Mouse (Mus musculus) forebrain, postnatal 0 days (tissue): Measurements from ENCODE around the gene Ccdc134. TPM values are rescaled to one million over a fixed set of nuclear protein-coding genes. Genes with fewer than 3 reads are reported as not detected.

ENCODE experiments used
- ATAC-seq: fragments of 200-750 bp; cut with Nextera tagmentation; 2 replicates; pipeline ENCODE4 v1.8.0; 2017; ENCODE audit warnings: mild to moderate bottlenecking, moderate library complexity
- DNase-seq: peaks from one replicate; pipeline ENCODE4 v3.0.0-alpha.2; 2015
- H3K27ac ChIP-seq: fragments of 300-500 bp; sonication (generic); 2 replicates; pipeline ENCODE4 v1.5.1; 2014; ENCODE audit warnings: low read depth, mild to moderate bottlenecking, antibody characterized with exemption, low read length, moderate library complexity, mixed read lengths
- H3K27me3 ChIP-seq: fragments of 300-500 bp; sonication (generic); 2 replicates; pipeline ENCODE4 v1.6.1; 2014; ENCODE audit warnings: mild to moderate bottlenecking, low read length, mixed read lengths; ENCODE audit not compliant: insufficient read depth
- H3K36me3 ChIP-seq: fragments of 300-500 bp; sonication (generic); 2 replicates; pipeline ENCODE4 v1.6.1; 2014; ENCODE audit warnings: mild to moderate bottlenecking, moderate library complexity; ENCODE audit not compliant: insufficient read depth
- H3K4me1 ChIP-seq: fragments of 300-500 bp; sonication (generic); 2 replicates; pipeline ENCODE4 v1.6.1; 2014; ENCODE audit warnings: antibody characterized with exemption; ENCODE audit not compliant: insufficient read depth
- H3K4me2 ChIP-seq: fragments of 300-500 bp; sonication (generic); 2 replicates; pipeline ENCODE4 v1.6.1; 2014; ENCODE audit warnings: low read depth, mild to moderate bottlenecking, moderate library complexity
- H3K4me3 ChIP-seq: fragments of 300-500 bp; sonication (generic); 2 replicates; pipeline ENCODE4 v1.5.1; 2014; ENCODE audit warnings: low read depth, low read length, mixed read lengths
- H3K9ac ChIP-seq: fragments of 300-500 bp; sonication (generic); 2 replicates; pipeline ENCODE4 v1.6.1; 2014; ENCODE audit warnings: mild to moderate bottlenecking
- H3K9me3 ChIP-seq: fragments of 300-500 bp; sonication (generic); 2 replicates; pipeline ENCODE4 v1.6.1; 2016; ENCODE audit warnings: low read length
- CTCF ChIP-seq: sonication (generic); IDR thresholded peaks from 2 replicates; pipeline ENCODE4 v1.5.1; 2016; ENCODE audit warnings: antibody characterized with exemption, control low read depth, low read depth
- WGBS: fragments of 180-500 bp; shearing (Covaris S2); extraction: QIAGEN DNeasy Blood & Tissue Kit; methylation state at CpG from one replicate; pipeline ENCODE4 v1.1.7; 2014; 5-methylcytosine and 5-hydroxymethylcytosine counted together
- polyA plus RNA-seq: library from polyadenylated mRNA; unstranded; fragments of >200 nt; fragmentation: Nextera tagmentation; extraction: Ambion mirVana; gene quantifications from 2 replicates; pipeline ENCODE4 v1.2.1, GENCODE M21; 2015
- total RNA-seq: library from RNA; depleted of rRNA; stranded (reverse); fragments of >200 nt; gene quantifications from 2 replicates; pipeline ENCODE4 v1.2.3, GENCODE M21; 2014

The Ccdc134 gene
- total and polyA plus RNA-seq, 2 experiments from 2014 or later = 6.7 to 13.0 TPM

DNA sequence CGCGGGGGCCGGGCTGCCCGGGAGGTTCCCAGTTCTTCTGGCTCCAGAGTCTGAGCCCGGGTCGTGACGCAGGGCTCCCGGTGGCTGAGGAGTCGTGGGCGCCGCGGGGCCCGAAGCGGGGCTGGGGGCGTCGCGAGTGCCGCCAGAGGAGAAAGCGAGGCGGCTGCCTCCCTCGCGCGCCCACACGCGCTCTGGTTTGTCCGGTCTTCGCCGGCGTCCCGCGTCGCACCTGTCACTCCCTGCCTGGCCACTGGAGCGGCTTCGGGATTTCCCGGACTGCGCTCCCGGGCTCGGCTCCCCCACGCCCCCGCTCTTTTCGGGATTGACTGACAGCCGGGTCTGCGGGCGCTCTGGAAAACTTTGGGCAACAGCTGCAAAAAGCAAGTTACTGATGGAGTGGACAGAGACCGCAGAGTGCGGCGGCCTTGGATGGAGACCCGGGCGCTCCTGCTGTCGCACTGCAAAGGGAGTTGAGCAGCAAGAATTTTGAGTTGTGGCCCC is 19.9 kb downstream of the Ccdc134 start:
- Histone ChIP-seq H3K9ac (peak overlapping the region; percentile 83), H3K27me3 (no peaks in the 10 kb centered on the region), H3K27ac (peak overlapping the region; percentile 98), H3K9me3 (no peaks in the 10 kb centered on the region), H3K4me2 (peak overlapping the region; percentile 60), H3K4me3 (peak overlapping the region; percentile 73), H3K4me1 (peaks cover 27% of the 10 kb centered on the region), H3K36me3 (no peaks in the 10 kb centered on the region; the same call in 1 of the 2 replicates)
- no peak for TF ChIP-seq CTCF
- ATAC-seq = peak; percentile 5
- 1% methylated on average over 41 of the region's 50 CpGs for WGBS
- DNase-seq = no peak

- DNase-seq (peak; percentile 24), ATAC-seq (no peak)
- H3K9ac ChIP-seq = peak overlapping the region; percentile 83
- peaks cover 27% of the 10 kb centered on the region for H3K4me1 ChIP-seq
- peak overlapping the region; percentile 73 for H3K4me3 ChIP-seq
- TF ChIP-seq CTCF = no peak
- H3K9me3 ChIP-seq = no peaks in the 10 kb centered on the region
- WGBS = 11% methylated on average over 9 of the region's 9 CpGs
- H3K36me3 ChIP-seq = no peaks in the 10 kb centered on the region; the same call in 1 of the 2 replicates
- H3K27ac ChIP-seq = no peak overlapping the region; the same call in 1 of the 2 replicates
- peak overlapping the region; percentile 60 for H3K4me2 ChIP-seq
- H3K27me3 ChIP-seq = no peaks in the 10 kb centered on the region
These were observed 20.8 kb downstream of the Ccdc134 start for GRCm38 (mm10) chr15:82148510-82148911.

GRCm38 (mm10) chr15:82150042-82150441 is 22.3 kb downstream of the Ccdc134 start:
- peaks cover 27% of the 10 kb centered on the region for H3K4me1 ChIP-seq
- no peaks in the 10 kb centered on the region for H3K9me3 ChIP-seq
- H3K27ac ChIP-seq = no peak overlapping the region
- H3K4me2 ChIP-seq = peak overlapping the region; percentile 60; the same call in 1 of the 2 replicates
- no peak overlapping the region for H3K9ac ChIP-seq
- no peak overlapping the region for H3K4me3 ChIP-seq
- ATAC-seq (no peak), DNase-seq (no peak)
- H3K36me3 ChIP-seq = no peaks in the 10 kb centered on the region
- H3K27me3 ChIP-seq = no peaks in the 10 kb centered on the region
- no peak for TF ChIP-seq CTCF

DNA sequence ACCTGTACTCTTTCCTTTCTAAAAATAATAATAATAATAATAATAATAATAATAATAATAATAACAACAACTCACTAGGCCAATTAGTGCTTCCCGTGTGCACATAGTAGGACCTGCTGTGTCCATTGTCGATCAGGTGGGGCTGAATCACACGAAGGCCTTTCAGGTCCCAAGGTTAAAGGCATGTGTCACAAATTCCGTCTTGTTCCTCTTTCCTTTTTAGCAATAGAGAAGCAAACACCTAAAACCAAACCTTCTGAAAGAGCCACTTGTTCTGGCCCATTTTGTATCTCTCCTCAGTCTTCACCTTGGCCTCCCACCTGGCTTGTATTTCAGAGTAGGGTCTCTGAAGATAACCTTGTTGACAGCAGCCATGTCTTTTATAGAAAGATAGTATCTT is 23.5 kb downstream of the Ccdc134 start:
- H3K4me3 ChIP-seq = no peak overlapping the region
- DNase-seq = no peak
- ATAC-seq = no peak
- H3K4me2 ChIP-seq = no peak overlapping the region
- no peaks in the 10 kb centered on the region for H3K36me3 ChIP-seq
- H3K27me3 ChIP-seq = no peaks in the 10 kb centered on the region
- H3K27ac ChIP-seq = no peak overlapping the region
- peaks cover 19% of the 10 kb centered on the region for H3K4me1 ChIP-seq
- no peak for TF ChIP-seq CTCF
- 94% methylated on average over 4 of the region's 4 CpGs for WGBS
- no peak overlapping the region for H3K9ac ChIP-seq
- no peaks in the 10 kb centered on the region for H3K9me3 ChIP-seq

DNA sequence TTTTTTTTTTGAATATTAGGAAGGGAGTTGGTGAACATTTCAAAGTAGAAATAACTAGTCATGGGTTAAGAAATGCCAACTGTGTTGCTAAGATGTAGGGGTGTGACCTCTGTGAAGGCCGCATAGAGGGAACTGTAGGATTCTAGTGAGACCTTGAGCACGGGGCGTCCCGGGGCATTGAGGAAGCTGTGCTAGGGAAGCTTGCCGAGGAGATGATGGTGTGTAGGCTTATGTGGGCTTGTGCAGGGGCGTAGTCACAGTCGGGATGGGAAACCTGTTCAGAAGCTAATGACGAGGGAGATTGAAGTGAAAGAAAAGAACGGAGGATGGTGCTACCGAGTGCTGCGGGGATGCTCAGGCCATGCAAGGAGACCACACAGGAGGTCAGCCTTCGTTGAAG is 24.3 kb downstream of the Ccdc134 start:
- no peaks in the 10 kb centered on the region for H3K27me3 ChIP-seq
- TF ChIP-seq CTCF = no peak
- peaks cover 14% of the 10 kb centered on the region; the same call in 1 of the 2 replicates for H3K4me1 ChIP-seq
- no peak for DNase-seq
- 82% methylated on average over 12 of the region's 12 CpGs for WGBS
- ATAC-seq = no peak
- no peaks in the 10 kb centered on the region for H3K36me3 ChIP-seq
- no peak overlapping the region for H3K27ac ChIP-seq
- H3K9me3 ChIP-seq = no peaks in the 10 kb centered on the region
- no peak overlapping the region for H3K9ac ChIP-seq
- H3K4me2 ChIP-seq = no peak overlapping the region
- H3K4me3 ChIP-seq = no peak overlapping the region

DNA sequence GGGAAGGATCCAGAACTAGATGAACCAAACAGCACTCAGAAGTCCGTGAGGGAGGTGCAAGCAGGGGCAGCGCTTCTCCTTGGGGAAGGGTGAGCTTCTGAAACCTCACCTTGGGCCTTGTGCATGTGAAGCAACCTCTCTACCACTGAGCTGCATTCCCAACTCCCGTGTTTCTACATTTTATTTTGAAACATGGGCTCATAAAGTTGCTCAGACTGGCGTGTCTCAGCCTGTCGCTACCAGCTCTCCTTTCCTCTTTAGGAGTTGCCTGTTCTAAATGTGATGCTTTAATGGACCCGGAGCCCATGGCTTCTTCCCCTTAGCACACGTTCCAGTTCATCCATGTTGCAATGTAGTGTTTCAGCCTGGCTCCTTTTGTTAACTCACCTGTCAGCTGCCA is 24.7 kb downstream of the Ccdc134 start:
- ATAC-seq (no peak), DNase-seq (no peak)
- no peaks in the 10 kb centered on the region for H3K27me3 ChIP-seq
- H3K9ac ChIP-seq = no peak overlapping the region
- no peak overlapping the region for H3K27ac ChIP-seq
- H3K36me3 ChIP-seq = no peaks in the 10 kb centered on the region
- 82% methylated on average over 7 of the region's 7 CpGs for WGBS
- H3K9me3 ChIP-seq = no peaks in the 10 kb centered on the region
- peaks cover 14% of the 10 kb centered on the region; the same call in 1 of the 2 replicates for H3K4me1 ChIP-seq
- no peak overlapping the region for H3K4me3 ChIP-seq
- TF ChIP-seq CTCF = no peak
- no peak overlapping the region for H3K4me2 ChIP-seq

- 92% methylated on average over 6 of the region's 6 CpGs for WGBS
These were observed 28.6 kb downstream of the Ccdc134 start for GRCm38 (mm10) chr15:82156298-82156697.

More at GRCm38 (mm10) chr15:82156298-82156697, 28.6 kb downstream of the Ccdc134 start:
- Histone ChIP-seq H3K9ac (no peak overlapping the region), H3K4me1 (0 out of 2 replicates have a peak, but pooled peaks cover 4% of the 10 kb centered on the region), H3K4me3 (no peak overlapping the region), H3K36me3 (no peaks in the 10 kb centered on the region), H3K4me2 (no peak overlapping the region), H3K27me3 (no peaks in the 10 kb centered on the region), H3K9me3 (no peaks in the 10 kb centered on the region), H3K27ac (no peak overlapping the region)
- DNase-seq (no peak), ATAC-seq (no peak)
- no peak for TF ChIP-seq CTCF
